Mouse (Mus musculus) ovary, postnatal 10 days (tissue): ENCODE data around the gene Nfia.

Experiments
- DNase-seq: peaks from one replicate; pipeline ENCODE4 v3.0.0; 2022; ENCODE audit warnings: low spot score

The Nfia gene

DNA sequence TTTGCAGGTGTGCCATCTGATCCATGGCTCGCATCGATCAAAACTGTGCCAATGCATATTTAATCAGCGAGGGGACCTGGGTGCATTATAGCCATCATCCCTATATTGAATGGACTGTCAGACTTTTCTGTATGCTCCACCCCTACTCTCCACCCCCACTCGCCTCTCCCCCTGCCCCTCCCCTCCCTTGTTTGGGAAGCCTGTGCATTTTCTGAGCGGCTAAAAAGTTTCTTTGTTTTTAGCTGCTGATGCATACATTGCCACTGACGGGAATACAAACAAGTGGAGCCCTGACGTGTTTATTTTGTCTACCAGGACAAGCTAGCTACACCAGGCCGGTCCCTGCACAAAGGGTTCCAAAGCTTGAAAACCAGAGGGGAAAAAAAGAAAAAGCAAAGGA, 175.7 kb downstream of the Nfia start:
- DNase-seq, result no peak

DNA sequence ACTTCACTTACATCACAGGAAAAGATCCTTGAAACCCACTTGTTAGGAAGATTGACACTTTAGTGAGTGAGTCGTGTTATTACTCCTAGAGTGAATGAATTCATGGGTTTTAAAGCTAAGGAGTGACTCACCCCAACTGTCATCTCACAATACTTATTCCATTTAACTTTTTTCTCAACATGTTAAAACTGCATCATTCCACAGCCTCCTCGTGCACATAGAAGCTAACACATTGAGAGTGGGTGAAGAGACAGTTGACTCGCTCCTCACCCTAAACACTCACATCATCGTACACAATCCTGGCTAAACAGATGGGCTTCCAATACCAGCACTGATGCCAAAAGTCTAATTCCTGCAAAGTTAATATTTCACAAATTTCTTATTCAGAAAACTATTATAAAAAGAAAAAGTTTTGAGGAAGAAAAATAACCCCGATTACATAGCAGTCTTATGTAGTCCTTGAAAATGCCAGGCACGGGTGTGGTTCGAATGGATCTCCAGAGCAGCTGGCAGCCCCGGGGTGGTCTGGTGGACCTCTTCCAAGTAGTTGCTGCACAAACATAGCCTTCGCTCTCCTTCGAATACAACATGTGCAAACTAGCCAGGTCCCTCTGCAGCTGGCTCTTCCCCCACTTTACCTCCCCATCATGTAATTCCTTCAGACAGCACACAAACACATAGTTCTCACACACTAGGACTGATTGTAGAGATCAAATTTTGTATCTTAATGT, 178.0 kb downstream of the Nfia start:
- DNase-seq, result no peak

DNA sequence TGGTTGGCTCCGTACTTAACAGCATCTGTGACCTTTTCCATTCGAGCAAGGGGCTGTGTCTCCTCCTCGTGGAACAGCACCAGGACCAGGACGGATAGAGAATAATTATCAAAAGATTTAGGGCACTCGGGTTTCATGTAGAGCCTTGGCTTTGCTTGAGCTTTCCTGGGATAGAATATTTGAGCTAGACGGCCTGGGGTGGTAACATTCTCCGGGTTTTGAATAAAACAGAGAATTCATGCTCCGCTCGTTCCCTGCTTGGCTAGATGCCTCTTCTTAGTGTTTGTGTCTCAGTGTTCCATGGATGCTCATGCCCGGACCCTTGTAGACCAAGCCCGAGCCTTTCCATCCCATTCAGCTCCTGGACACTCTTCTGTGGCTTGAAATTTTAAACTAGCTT, 181.4 kb downstream of the Nfia start:
- no peak for DNase-seq

DNA sequence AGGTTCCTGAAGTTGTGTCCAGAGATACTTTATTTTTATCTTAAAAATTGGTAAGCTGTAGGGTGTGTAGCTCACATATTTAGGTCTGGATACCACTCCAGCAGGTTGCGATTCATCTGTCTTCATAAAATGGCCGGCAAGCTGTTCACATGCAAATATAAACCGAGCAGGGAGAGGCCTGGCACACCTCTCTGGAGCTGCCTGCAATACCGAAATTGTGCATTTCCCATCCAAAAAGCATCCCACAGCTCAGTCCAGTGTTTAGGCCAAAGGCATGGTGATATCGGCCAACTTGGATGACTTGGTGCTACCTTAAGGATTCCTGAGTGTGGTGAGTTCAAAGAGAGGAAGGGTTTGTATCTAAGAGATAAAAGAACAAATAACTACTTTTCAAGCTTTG, 185.6 kb downstream of the Nfia start:
- no peak for DNase-seq

DNA sequence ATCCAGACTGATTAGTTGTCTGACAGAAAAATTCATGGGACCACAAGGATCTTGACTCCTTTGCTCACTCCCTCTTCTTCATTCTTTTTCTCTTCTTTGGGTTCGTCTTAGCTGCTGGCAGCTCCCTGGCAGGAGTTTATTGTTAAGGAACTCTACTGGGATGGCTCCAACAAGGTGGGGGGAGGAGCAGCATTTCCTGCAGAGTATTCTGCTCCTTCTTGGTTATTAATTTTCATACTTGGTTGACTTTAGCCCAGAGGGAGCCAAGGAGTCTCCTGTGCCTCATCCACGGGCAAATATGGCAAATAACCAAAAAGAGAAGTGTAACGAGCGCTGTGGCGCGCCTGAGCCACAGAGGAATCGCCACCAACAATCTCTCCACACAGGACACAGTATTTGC, 190.3 kb downstream of the Nfia start:
- no peak for DNase-seq

DNA sequence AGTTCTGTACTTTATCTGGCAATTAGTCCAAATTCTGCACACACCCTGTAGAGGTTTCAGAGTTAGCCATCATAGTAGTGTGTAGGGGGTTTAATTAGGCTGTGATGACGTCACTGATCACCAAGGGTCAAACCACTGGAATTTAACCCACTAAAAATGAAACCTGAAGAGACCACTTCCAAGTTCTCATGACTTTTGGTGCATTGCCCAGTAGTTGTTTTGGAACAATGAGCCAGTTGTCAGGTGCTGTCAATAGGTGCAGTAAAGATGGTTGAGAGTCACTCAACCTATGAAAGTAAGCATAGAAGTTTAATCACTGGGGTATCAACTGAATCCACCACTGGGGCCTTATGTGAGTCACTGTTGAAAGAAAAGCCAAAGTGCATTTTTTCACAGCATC, 191.4 kb downstream of the Nfia start:
- DNase-seq, result no peak

DNA sequence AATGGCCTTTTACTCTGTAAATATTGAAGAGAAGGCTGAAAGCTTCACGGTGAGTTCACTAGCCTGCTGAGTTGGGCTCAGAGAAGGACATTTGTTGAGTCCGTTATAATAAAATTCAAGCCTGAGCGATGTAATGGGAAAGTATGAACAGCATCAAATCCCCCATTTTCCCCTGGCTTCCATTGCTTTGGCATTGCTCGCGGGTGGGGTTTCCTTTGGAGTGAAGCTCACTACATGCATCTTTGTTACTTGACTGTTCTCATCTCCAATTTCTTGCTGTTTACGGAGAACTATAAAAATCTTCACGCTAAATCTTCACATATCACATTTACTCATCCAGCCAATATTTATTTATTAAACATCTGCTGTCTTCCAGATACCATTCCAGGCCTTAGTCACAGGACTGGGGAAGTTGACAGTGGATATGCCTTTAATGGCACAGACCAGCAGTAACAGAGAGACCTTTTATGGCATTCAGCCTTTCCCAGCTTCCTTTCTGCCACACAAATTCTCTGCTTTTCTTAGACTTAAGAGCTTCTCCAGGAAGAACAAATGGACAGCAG, 196.3 kb downstream of the Nfia start:
- DNase-seq, result no peak

DNA sequence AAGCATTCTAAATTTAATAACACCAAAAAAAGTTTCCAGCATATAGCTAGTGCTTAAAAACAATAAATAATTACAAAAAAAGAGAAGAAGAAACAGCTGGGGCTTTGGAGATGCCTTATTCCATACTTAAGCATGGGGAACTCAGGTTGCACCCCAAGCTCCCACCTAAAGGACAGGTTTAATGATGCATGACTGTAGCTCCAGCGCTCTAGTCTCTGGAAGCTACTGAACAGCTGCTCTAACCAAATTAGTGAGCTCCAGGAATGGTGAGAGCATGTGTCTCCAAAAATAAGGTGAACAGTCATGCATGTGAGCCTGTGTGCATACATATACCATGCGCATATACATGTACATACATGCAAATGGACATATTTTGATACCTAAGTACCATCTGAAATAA, 200.5 kb downstream of the Nfia start:
- no peak for DNase-seq

DNA sequence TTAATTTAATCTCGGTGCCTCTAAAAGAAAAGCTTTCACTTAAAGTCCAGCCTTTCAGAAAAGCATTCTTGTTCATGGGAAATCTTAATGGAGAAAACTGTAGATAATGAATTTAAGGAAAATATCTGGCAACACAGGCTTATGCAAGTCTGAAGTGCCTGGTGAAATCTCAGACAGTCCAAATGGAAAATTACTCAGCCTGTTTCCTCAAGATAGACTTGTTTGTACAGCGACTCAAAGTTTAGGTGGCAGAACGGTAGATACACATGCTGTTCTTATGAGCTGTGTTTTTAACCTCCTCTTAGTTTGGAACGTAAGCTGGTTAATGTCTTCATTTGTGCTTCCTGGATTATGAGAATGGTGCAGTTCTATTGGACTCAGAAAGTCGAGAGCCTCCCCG, 201.5 kb downstream of the Nfia start:
- DNase-seq, result no peak

DNA sequence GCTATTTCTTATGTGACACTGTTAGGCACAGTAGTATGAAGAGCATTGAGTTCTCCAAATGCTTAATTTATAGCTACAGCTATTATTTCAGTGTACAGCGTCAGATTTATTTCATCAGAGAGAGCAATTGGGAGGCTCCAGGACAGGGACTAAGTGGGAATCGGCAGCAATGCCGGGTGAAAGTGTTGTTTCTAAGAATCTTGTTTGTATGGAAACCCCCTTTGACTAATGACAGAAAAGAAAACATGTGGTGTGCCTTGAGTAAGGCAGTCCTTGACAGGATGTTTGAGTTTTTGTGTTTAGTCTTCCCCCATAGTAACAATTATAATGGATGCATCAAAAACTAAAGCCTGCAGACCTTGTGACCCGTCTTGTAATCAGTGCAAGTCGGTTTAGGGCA, 204.4 kb downstream of the Nfia start:
- no peak for DNase-seq

DNA sequence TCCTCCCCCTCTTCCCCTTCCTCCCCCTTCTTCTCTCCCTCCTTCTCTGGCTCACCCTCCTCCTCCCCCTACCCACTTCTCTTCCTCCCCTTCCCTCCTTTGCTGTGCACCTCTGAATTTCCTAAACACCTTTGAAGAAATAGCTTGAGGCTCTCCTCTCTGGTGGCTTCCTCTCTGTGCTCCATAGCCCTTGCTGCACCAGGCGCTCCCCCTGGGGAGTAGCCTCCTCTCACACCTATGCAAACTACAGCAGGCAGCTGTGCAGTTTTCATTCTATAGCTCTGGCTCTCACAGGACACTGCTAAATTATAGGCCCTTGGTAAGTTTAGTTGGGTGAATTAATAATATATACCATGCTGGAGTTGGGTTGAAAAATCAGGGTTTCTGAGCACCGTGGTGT, 211.8 kb downstream of the Nfia start:
- no peak for DNase-seq

DNA sequence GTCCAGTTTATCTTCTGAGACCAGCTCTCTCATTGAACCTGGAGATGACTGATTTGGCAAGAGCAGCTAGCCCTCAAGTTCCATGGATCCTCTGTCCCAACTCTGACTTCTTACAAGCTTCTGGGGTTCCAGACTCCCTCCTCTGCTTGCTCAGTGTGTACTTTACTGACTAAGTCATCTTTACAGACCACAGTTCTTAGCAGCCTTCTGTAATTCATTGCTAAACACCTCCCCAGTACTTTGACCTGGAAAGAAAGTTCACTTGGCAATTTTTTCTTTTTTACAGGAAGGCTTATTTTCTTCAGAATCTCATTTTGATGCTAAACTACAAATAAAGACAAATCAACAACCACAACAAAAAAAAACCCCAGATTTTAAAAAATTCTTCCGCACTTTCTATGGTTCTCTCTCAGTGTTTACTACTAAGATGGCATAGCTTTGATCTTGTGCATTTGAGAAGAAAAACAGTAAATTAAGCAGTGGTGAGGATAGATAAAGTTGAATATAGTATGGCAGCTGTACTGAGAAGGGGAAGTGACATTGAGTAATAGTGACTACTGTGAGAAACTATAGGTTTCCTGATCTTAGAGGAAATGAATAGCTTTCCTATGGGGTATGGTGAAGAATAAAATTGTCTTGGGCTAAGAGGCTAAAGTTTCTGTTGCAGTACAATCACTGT, 213.7 kb downstream of the Nfia start:
- no peak for DNase-seq

DNA sequence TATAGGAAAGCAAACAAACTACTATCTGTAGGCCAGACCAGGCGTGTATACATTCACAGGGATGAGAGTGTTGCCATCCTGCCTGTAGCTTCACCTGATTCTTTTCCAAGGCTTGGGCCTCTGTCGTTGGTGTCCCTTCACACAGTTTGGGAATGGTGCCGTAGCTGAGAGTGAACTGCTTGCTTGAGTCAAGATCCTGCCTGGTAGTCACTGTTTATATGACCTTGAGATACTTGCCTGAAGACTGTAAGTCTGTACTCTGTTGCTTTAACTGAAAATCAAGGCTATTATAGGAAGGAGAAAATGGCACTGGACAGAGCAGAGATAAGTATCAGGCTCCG, 214.2 kb downstream of the Nfia start:
- no peak for DNase-seq

DNA sequence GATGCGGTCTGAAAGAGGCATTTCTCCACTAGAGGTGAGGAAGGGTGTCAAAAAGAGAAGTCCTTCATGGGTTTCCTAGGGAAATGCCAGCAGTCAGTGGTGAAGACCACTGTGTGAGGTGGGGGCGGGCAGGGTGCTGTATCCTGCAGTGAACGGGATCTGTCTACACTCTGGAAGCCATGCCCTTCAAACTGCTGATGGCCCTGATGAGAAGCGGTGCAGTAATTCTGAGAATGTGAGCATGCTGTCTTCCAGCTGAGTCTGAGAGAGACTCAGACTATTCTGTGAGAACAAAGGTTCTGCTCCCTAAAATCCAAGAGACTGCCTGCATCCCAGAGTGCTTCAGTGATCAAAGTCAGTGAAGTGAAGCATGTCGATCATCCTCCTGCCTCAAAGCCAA, 216.2 kb downstream of the Nfia start:
- DNase-seq, result no peak

DNA sequence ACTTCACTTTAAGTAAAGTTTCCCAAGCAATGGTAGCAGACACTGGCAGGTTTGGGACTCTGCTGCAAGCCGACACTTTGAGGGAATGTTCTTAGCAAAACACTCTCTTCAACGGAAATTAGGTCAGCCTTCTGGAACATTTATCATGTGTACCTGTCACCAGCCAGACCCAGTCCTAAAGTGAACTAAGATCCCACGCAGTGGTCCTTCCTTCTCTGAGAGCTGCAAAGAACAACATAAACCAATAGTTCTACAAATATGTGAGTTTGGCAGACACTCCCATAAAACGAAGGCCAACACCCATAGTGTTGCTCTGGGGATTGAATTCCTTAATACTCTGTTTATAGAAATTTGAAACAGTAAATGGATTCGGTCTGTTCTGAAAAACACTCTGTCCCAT, 217.9 kb downstream of the Nfia start:
- DNase-seq, result no peak

DNA sequence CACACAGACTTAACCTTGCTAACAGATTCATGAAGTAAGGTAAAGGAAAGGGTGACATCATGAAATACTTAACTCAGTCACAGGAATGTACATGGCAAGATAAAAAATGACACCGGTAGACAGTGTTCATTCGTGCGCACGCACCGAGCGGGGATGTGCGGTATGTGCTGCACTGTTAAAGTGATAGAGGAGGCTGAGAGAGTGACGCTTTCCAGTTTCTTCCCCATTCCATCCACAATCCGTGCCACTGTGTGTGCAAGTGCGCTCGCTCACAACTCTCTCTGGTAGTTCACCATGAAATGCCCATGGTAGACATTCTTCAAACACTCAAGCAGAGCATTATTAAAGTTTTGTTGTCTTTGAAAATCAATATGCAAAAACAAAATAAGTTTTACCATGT, 218.9 kb downstream of the Nfia start:
- DNase-seq, result no peak

DNA sequence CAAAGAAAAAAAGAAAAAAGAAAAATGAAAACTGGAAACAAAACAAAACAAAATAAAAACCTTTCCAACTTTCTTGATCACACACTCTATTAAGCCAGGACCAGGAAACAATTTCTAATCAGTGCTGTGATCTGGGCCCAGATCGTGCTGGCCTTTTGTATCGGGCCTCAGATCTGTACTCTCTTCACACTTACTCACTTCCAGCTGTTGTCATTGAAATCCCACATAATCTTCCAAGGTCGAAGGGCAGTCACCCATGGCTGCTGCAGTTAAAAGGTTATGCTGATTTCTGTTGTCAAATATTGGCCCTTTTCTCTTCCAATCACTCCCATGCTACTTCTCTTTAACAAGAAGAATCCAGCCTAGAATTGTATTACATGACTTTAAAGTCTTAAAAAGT, 219.3 kb downstream of the Nfia start:
- no peak for DNase-seq

DNA sequence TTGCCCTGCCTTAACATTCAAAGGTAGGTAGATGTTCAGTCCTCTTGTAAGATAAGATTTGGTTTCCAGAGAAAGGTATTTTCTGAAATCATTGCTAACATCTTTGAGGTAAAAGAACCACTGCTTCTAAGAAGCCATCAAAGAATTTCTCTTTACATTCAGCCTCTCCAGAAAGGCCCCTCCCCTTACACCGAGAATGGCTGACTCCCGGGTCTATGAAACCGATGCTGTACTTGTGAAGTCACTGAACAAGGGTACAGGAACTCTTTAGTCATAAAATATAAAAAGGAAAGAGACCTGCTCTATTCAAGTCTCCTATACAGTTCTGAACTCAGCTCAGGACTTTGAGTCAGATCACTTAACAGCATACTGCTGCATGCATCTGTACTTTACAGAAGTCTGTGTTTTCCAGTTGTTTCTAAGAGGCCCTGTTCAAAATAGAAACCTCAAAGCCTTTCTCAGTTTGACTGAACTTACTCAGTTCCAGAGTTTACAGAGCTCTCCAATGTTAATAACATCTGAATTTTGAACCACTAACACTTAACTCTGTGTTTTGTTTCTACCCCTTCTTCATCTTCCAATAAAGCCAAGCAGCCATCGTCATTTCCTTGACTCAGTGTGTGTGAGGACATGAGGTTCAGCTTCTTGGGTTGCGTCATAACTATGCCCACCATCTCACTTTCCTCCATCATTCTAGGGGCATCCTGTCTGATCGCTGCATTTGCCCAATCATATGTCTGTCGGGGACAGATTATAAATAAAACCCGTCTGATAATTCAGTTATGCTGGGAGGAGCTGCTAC, 223.6 kb downstream of the Nfia start:
- DNase-seq, result no peak

DNA sequence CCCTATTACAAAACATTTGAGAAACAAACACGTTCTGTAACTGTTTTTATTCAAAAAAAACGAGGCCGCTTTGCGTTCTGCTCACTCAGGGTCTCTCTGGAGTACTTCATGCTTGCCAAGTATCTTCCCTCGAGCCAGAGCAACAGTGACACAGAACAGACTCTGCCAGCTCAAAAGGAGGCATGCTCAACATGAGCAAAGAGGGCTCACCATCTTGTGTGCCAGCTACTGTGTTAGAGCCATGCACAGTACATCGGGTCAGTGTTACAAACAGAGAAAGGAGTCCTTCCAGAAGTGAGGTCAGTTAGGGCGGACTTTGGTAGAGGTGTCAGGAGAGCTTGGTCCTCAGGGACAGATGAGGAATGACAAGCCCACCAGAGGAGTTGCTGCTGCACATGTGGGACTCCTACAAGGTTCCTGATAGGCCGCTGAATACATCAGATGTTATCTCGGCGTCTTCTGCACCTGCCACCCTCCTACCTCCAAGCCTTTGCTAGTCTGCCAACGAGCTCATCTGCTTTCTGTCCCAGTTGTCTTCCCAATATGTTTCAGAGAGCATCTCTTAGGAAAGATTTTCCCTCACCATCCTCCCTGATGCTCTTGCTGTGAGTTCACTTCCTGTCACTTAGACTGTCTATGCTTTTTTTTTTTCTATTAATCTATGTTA, 224.8 kb downstream of the Nfia start:
- DNase-seq, result no peak

DNA sequence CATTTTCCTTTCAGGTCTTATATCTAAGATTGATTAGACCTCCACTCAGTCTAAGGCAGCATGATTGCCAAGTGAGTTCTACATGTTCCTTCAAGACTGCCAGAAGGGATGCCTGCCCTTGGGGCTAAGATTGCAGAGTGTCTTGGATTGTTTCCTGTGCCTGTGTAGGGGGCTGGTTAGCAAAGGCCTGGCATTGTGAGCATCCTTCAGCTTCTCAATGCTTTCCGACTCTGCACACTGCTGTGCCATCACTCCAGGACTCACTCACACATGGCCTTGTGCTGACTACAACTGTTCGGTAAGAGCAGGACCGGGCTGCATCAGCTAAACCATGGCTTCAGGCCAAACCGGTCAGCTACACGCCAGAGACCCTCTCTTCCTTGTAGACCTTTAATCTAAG, 229.7 kb downstream of the Nfia start:
- no peak for DNase-seq

DNA sequence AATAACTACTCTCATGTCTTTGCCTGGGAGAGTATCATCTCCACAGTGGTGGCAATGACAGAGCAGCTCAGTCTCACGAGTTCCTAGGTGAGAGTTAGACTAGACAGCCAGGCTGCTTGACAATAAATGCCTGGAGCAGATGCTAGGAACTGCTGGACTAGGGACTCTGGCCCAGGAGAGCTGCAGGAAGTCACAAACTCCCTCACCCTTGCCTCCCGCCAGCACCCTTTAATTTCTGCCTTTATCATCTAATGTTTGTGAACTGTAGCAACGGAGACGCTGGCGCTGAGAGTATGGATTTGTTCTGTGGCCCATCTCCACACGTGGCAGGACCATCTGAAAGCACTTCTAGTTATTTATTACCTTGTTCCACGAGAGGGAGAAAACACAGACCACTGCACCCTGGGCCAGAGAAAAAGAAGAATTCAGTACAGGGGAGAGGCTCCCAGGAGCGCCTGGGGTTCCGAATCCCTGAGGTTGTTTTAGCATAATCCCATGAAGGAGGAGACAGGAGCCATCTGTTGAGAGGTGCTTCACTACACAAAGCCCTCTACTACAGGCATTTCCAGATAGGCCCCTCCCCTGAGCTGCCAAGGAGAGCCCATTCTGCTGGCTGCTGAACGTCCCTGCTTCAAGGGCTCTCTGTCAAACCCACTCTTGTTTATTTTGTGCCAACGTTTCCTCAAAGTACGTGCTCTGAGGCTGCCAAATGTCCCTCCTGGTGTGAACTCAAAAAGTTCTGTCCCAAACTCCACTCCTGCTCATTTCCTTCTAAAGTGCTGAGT, 231.0 kb downstream of the Nfia start:
- DNase-seq, result no peak
